Mouse (Mus musculus): ENCODE measurements at regions not wholly inside any gene's neighbourhood (a gene's known extent, or its start where the extent isn't known, plus 50 kb on each side); places are given as distances from the start of the nearest gene placed in this dataset.

GRCm38 (mm10) chr4:91093885-91094284, 306.7 kb downstream of the Elavl2 start:
- DNase-seq, result no peak
- Histone ChIP-seq H3K4me3 (no peak overlapping the region), H3K27ac (no peak overlapping the region), H3K36me3 (ENCODE audit: control insufficient read depth, insufficient read depth, low read length) (no peaks in the 10 kb centered on the region), H3K27me3 (ENCODE audit: control insufficient read depth, insufficient read depth, low read length) (no peaks in the 10 kb centered on the region), H3K4me1 (ENCODE audit: control insufficient read depth, insufficient read depth, low read length) (no peaks in the 10 kb centered on the region), H3K79me2 (replicated peaks; ENCODE audit: control insufficient read depth, insufficient read depth, low read length) (no peaks in the 10 kb centered on the region), H3K9ac (ENCODE audit: low read depth, low read length) (no peak overlapping the region)
- WGBS, result 41% methylated on average over 4 of the region's 4 CpGs
- intact Hi-C loops (cut with DNase I), result no loop called here
- TF ChIP-seq CTCF (IDR thresholded peaks at IDR 0.05) (no peak), EP300 (IDR thresholded peaks at IDR 0.05; ENCODE audit: insufficient read depth, low read depth, low read length) (no peak), POLR2A (IDR thresholded peaks at IDR 0.05; ENCODE audit: insufficient read depth, low read depth, low read length) (no peak)

GRCm38 (mm10) chr4:91092323-91092722, 308.3 kb downstream of the Elavl2 start:
- Histone ChIP-seq H3K27ac (no peak overlapping the region), H3K9ac (ENCODE audit: low read depth, low read length) (no peak overlapping the region), H3K36me3 (ENCODE audit: control insufficient read depth, insufficient read depth, low read length) (no peaks in the 10 kb centered on the region), H3K79me2 (replicated peaks; ENCODE audit: control insufficient read depth, insufficient read depth, low read length) (no peaks in the 10 kb centered on the region), H3K27me3 (ENCODE audit: control insufficient read depth, insufficient read depth, low read length) (no peaks in the 10 kb centered on the region), H3K4me3 (no peak overlapping the region), H3K4me1 (ENCODE audit: control insufficient read depth, insufficient read depth, low read length) (no peaks in the 10 kb centered on the region)
- TF ChIP-seq CTCF (IDR thresholded peaks at IDR 0.05) (no peak), POLR2A (IDR thresholded peaks at IDR 0.05; ENCODE audit: insufficient read depth, low read depth, low read length) (no peak), EP300 (IDR thresholded peaks at IDR 0.05; ENCODE audit: insufficient read depth, low read depth, low read length) (no peak)
- intact Hi-C loops (cut with DNase I), result no loop called here
- WGBS, result 81% methylated on average over 8 of the region's 8 CpGs
- no peak for DNase-seq

GRCm38 (mm10) chr4:91091910-91092309, 308.7 kb downstream of the Elavl2 start:
- H3K27ac ChIP-seq, result no peak overlapping the region
- H3K79me2 ChIP-seq (replicated peaks; ENCODE audit: control insufficient read depth, insufficient read depth, low read length), result no peaks in the 10 kb centered on the region
- 48% methylated on average over 3 of the region's 3 CpGs for WGBS
- peak in 1 of 2 experiments; percentile 4 for DNase-seq
- TF ChIP-seq EP300 (IDR thresholded peaks at IDR 0.05; ENCODE audit: insufficient read depth, low read depth, low read length) (no peak), POLR2A (IDR thresholded peaks at IDR 0.05; ENCODE audit: insufficient read depth, low read depth, low read length) (no peak), CTCF (IDR thresholded peaks at IDR 0.05) (no peak)
- no peaks in the 10 kb centered on the region for H3K27me3 ChIP-seq (ENCODE audit: control insufficient read depth, insufficient read depth, low read length)
- H3K36me3 ChIP-seq (ENCODE audit: control insufficient read depth, insufficient read depth, low read length), result no peaks in the 10 kb centered on the region
- no peak overlapping the region for H3K4me3 ChIP-seq
- intact Hi-C loops (cut with DNase I), result no loop called here
- no peak overlapping the region for H3K9ac ChIP-seq (ENCODE audit: low read depth, low read length)
- H3K4me1 ChIP-seq (ENCODE audit: control insufficient read depth, insufficient read depth, low read length), result no peaks in the 10 kb centered on the region

- 63% methylated on average over 3 of the region's 3 CpGs for WGBS
- Histone ChIP-seq H3K27me3 (ENCODE audit: control insufficient read depth, insufficient read depth, low read length) (no peaks in the 10 kb centered on the region), H3K4me3 (no peak overlapping the region), H3K36me3 (ENCODE audit: control insufficient read depth, insufficient read depth, low read length) (no peaks in the 10 kb centered on the region), H3K27ac (no peak overlapping the region), H3K79me2 (replicated peaks; ENCODE audit: control insufficient read depth, insufficient read depth, low read length) (no peaks in the 10 kb centered on the region), H3K4me1 (ENCODE audit: control insufficient read depth, insufficient read depth, low read length) (no peaks in the 10 kb centered on the region), H3K9ac (ENCODE audit: low read depth, low read length) (no peak overlapping the region)
- no peak for TF ChIP-seq POLR2A (IDR thresholded peaks at IDR 0.05; ENCODE audit: insufficient read depth, low read depth, low read length)
- peak; percentile 58 for TF ChIP-seq CTCF (IDR thresholded peaks at IDR 0.05)
- no peak for DNase-seq
- intact Hi-C loops (cut with DNase I), result no loop called here
Observed at GRCm38 (mm10) chr4:91083950-91084349, 316.6 kb downstream of the Elavl2 start.

- intact Hi-C loops (cut with DNase I), result no loop called here
- WGBS, result 78% methylated on average over 4 of the region's 4 CpGs
- Histone ChIP-seq H3K27me3 (ENCODE audit: control insufficient read depth, insufficient read depth, low read length) (no peaks in the 10 kb centered on the region), H3K4me3 (no peak overlapping the region), H3K4me1 (ENCODE audit: control insufficient read depth, insufficient read depth, low read length) (no peaks in the 10 kb centered on the region), H3K9ac (ENCODE audit: low read depth, low read length) (no peak overlapping the region), H3K79me2 (replicated peaks; ENCODE audit: control insufficient read depth, insufficient read depth, low read length) (no peaks in the 10 kb centered on the region), H3K36me3 (ENCODE audit: control insufficient read depth, insufficient read depth, low read length) (no peaks in the 10 kb centered on the region), H3K27ac (no peak overlapping the region)
- DNase-seq, result no peak
- TF ChIP-seq POLR2A (IDR thresholded peaks at IDR 0.05; ENCODE audit: insufficient read depth, low read depth, low read length) (no peak), EP300 (IDR thresholded peaks at IDR 0.05; ENCODE audit: insufficient read depth, low read depth, low read length) (no peak), CTCF (IDR thresholded peaks at IDR 0.05) (no peak)
Observed at GRCm38 (mm10) chr4:91081447-91081846, 319.1 kb downstream of the Elavl2 start.

- Histone ChIP-seq H3K4me1 (ENCODE audit: control insufficient read depth, insufficient read depth, low read length) (no peaks in the 10 kb centered on the region), H3K36me3 (ENCODE audit: control insufficient read depth, insufficient read depth, low read length) (no peaks in the 10 kb centered on the region), H3K27ac (no peak overlapping the region), H3K4me3 (no peak overlapping the region), H3K79me2 (replicated peaks; ENCODE audit: control insufficient read depth, insufficient read depth, low read length) (no peaks in the 10 kb centered on the region), H3K27me3 (ENCODE audit: control insufficient read depth, insufficient read depth, low read length) (no peaks in the 10 kb centered on the region), H3K9ac (ENCODE audit: low read depth, low read length) (no peak overlapping the region)
- TF ChIP-seq POLR2A (IDR thresholded peaks at IDR 0.05; ENCODE audit: insufficient read depth, low read depth, low read length) (no peak), EP300 (IDR thresholded peaks at IDR 0.05; ENCODE audit: insufficient read depth, low read depth, low read length) (no peak), CTCF (IDR thresholded peaks at IDR 0.05) (no peak)
- WGBS, result 50% methylated on average over 10 of the region's 10 CpGs
- intact Hi-C loops (cut with DNase I), result no loop called here
- DNase-seq, result no peak
Observed at GRCm38 (mm10) chr4:91080620-91081441, 319.8 kb downstream of the Elavl2 start.

All from heart, adult 2 months (tissue).